Mouse (Mus musculus) myocyte (in vitro differentiated cells): ENCODE results near the gene Lrrc56.

Experiments used
- E2F4 ChIP-seq: IDR thresholded peaks from one replicate; pipeline ENCODE4 v1.6.1; 2011; ENCODE audit warnings: mild to moderate bottlenecking, control low read depth, moderate library complexity; ENCODE audit not compliant: insufficient read depth
- MYOD1 ChIP-seq, 3 experiments: IDR thresholded peaks; one replicate each; pipeline ENCODE4 v1.6.1; 2011; ENCODE audit warnings: control low read depth in 2 of 3, low read depth in 2 of 3, mild to moderate bottlenecking in 2 of 3, moderate library complexity in 1 of 3; ENCODE audit not compliant: insufficient read length in 2 of 3, control insufficient read depth in 1 of 3
- POLR2A ChIP-seq: IDR thresholded peaks from one replicate; pipeline ENCODE4 v1.6.1; 2011; ENCODE audit warnings: low read depth, mild to moderate bottlenecking, control low read depth, moderate library complexity; ENCODE audit not compliant: insufficient read length
- POLR2AphosphoS2 ChIP-seq: IDR thresholded peaks from one replicate; pipeline ENCODE4 v1.6.1; 2011; ENCODE audit warnings: low read depth, control low read depth; ENCODE audit not compliant: insufficient read length
- USF1 ChIP-seq: IDR thresholded peaks from one replicate; pipeline ENCODE4 v1.6.1; 2011; ENCODE audit warnings: low read depth, mild to moderate bottlenecking, control low read depth, moderate library complexity

- TF ChIP-seq E2F4 (no peak), POLR2AphosphoS2 (no peak), MYOD1 (IDR thresholded peaks at IDR 0.05; ENCODE audit: control insufficient read depth in 1 of 3, insufficient read length in 2 of 3, low read depth in 2 of 3) (no peak), POLR2A (no peak), USF1 (no peak)
Measured at GRCm38 (mm10) chr7:141206182-141206937, 12.4 kb downstream of the Lrrc56 start.
